Mouse (Mus musculus): ENCODE measurements around the gene Foxp1.

- TF ChIP-seq POLR2A (IDR thresholded peaks at IDR 0.05; ENCODE audit: low read depth, low read length) (no peak), CTCF (IDR thresholded peaks at IDR 0.05; ENCODE audit: extremely low read depth, insufficient read depth, insufficient read length, insufficient replicate concordance) (no peak)
Observed at GRCm38 (mm10) chr6:99284019-99284418, 238.5 kb downstream of the Foxp1 start.
